Comparison of ENCODE assay signal across 16 mouse cellular contexts in the genomic region with DNA sequence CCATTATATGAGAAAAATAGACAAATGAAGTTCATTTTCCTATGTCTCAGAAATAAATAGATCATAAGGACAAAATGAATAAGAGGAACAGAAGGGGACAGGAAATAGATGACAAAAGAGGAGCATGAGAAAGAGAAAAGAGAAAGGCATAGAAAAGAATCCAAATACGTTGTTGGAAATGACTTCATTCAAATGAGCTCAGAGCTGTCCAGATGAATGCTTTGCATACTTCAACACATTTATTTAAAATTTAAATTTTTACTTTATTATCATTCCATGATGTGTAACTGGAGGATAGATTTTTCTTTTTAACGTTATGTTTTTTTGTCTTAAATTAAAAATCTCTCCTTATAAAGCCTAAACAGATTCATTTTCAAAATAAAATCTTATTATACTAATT.
DNase-seq lines count a peak whose midpoint lies in the region; ATAC-seq and TF ChIP-seq lines count a peak whose summit lies in the region.
"Had no signal": no experiment of that assay in that cellular context is flagged by ENCODE, and none has a peak within 500 bp of the region (broad histone marks: within the 10 kb centered on the region; RNA-seq: fewer than 3 reads in every experiment).

No protein-coding gene starts in this region.

- H3K36me3 ChIP-seq in forebrain, embryonic 16.5 days (ENCODE audit: control insufficient read depth, insufficient read depth): no peaks in the 10 kb centered on the region
- H3K36me3 ChIP-seq in forebrain, embryonic 10.5 days (replicated peaks): no peaks in the 10 kb centered on the region
- H3K36me3 ChIP-seq: embryonic facial prominence, embryonic 10.5 days; embryonic facial prominence, embryonic 12.5 days; forebrain, embryonic 12.5 days had no signal

- WGBS in forebrain, embryonic 16.5 days: 54% methylated on average over 2 of the region's 2 CpGs
- 83% methylated on average over 2 of the region's 2 CpGs for WGBS in forebrain, embryonic 10.5 days

- H3K27ac ChIP-seq in forebrain, embryonic 16.5 days (ENCODE audit: low read length): no peak overlapping the region; the same call in 1 of the 2 replicates
- no peak overlapping the region for H3K27ac ChIP-seq in forebrain, embryonic 10.5 days
- H3K27ac ChIP-seq in layer of hippocampus, adult 2 months: 0 out of 2 replicates have a peak overlapping the region, but pooled peaks have one; percentile 9
- H3K27ac ChIP-seq: embryonic facial prominence, embryonic 10.5 days; embryonic facial prominence, embryonic 12.5 days; forebrain, embryonic 12.5 days had no signal

- H3K9ac ChIP-seq in forebrain, embryonic 16.5 days (replicated peaks; ENCODE audit: low read depth, low read length): no peak overlapping the region
- H3K9ac ChIP-seq: embryonic facial prominence, embryonic 12.5 days; forebrain, embryonic 12.5 days had no signal

- peaks cover under 1% of the 10 kb centered on the region for H3K4me1 ChIP-seq in forebrain, embryonic 16.5 days (replicated peaks; ENCODE audit: control insufficient read depth, insufficient read depth, low read length)
- peaks cover 3% of the 10 kb centered on the region for H3K4me1 ChIP-seq in forebrain, embryonic 10.5 days
- H3K4me1 ChIP-seq: embryonic facial prominence, embryonic 10.5 days; embryonic facial prominence, embryonic 12.5 days had no signal

- H3K4me3 ChIP-seq in forebrain, embryonic 16.5 days (replicated peaks; ENCODE audit: low read length): no peak overlapping the region
- no peak overlapping the region for H3K4me3 ChIP-seq in forebrain, embryonic 10.5 days
- no peak overlapping the region for H3K4me3 ChIP-seq in layer of hippocampus, adult 2 months
- H3K4me3 ChIP-seq: embryonic facial prominence, embryonic 10.5 days; embryonic facial prominence, embryonic 12.5 days; forebrain, embryonic 12.5 days had no signal

- no peak overlapping the region for H3K4me2 ChIP-seq in forebrain, embryonic 16.5 days (ENCODE audit: low read length)
- H3K4me2 ChIP-seq: embryonic facial prominence, embryonic 12.5 days; forebrain, embryonic 12.5 days had no signal

- DNase-seq in forebrain, embryonic 10.5 days (ENCODE audit: extremely low spot score, low spot score): no peak
- DNase-seq in layer of hippocampus, adult 2 months (ENCODE audit: low spot score in 2 of 2): no peak
- DNase-seq in layer of hippocampus, adult 11-12 months (ENCODE audit: low spot score): no peak
- DNase-seq: adrenal gland, adult 2 months; adrenal gland, postnatal 10 days; adrenal gland, postnatal 25 days; cerebellum, adult 11-12 months; cerebellum, adult 2 months; cerebellum, adult 9-10 months; cerebellum, postnatal 10 days; cerebellum, postnatal 25 days had no signal

- H3K27me3 ChIP-seq in forebrain, embryonic 16.5 days (replicated peaks; ENCODE audit: control insufficient read depth, insufficient read depth, low read length): no peaks in the 10 kb centered on the region
- peaks cover 24% of the 10 kb centered on the region for H3K27me3 ChIP-seq in forebrain, embryonic 10.5 days (ENCODE audit: poor library complexity, severe bottlenecking)

- TF ChIP-seq CTCF in layer of hippocampus, adult 2 months (conservative IDR thresholded peaks at IDR 0.05): no peak

- ATAC-seq in forebrain, embryonic 16.5 days: peak; percentile 52; the same call in 1 of the 2 replicates
- ATAC-seq in erythroid progenitor cell, adult 5-6 weeks (replicated peaks; ENCODE audit: low FRiP score, poor library complexity, severe bottlenecking): no peak

- no peaks in the 10 kb centered on the region for H3K9me3 ChIP-seq in forebrain, embryonic 16.5 days (ENCODE audit: control insufficient read depth, low read length)
- H3K9me3 ChIP-seq in forebrain, embryonic 10.5 days: no peaks in the 10 kb centered on the region
- H3K9me3 ChIP-seq: embryonic facial prominence, embryonic 10.5 days; embryonic facial prominence, embryonic 12.5 days; forebrain, embryonic 12.5 days had no signal
